Mouse (Mus musculus) mature B cell (primary cell): ENCODE measurements around the gene Olfr524.

Source experiments
- in situ Hi-C: fragments of 300-500 bp; cut with MboI; formaldehyde crosslinking; loops from 2 replicates; pipeline ENCODE4 v1.14.3; 2019

The Olfr524 gene

DNA sequence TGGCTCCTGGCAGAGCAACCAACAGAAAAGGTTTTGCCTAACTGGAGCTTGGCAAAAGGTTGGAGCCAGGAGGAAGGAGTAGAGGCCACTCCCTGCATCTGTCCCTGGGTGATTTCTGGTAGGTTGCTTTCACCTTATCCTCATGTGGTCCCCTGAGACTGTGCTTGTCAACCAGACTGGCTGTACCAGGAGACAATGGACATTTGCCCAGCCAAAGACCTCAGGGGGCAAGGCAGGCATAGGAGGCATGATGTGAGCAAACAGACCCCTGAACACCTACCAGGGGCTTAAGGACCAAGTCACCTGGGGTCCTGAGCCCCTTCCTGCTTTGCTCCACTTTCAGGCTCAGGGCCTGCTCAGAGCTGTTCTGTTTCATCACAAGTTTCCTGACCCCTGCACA is at the start of gene Olfr524:
Gene Olfr524, minus strand, starts transcription at position 101 of the 400 bp plus-strand sequence.
- in situ Hi-C loops = no loop called here

DNA sequence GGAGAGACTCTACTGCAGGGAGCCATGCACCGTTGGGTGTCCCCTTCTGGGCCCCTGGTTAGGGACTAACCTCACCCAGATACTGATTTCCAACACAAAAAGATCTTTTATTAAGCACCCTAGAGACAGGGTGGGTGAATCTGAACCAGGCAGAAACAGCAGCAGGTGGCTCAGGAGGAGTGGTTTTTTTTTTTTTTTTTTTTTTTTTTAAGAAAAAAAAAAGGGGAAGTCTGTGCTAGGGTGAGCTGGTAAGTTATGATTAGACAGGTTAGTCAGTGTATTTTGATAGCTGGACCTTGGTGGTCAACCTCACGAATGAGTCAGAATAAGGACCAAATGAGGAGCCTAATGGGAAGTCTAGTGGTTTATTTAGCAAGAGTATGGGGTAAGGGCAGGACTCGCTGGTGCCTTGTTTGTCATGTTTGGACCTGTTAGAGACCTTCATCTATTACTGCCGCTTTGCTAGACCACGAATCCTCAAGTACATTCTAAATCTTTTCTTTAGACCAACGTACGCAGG is 48.1 kb upstream of the Olfr524 start:
- in situ Hi-C loops = loop anchor here (10.0 kb wide), 1 partner anchor 61 kb away; no protein-coding TSS in a partner anchor

DNA sequence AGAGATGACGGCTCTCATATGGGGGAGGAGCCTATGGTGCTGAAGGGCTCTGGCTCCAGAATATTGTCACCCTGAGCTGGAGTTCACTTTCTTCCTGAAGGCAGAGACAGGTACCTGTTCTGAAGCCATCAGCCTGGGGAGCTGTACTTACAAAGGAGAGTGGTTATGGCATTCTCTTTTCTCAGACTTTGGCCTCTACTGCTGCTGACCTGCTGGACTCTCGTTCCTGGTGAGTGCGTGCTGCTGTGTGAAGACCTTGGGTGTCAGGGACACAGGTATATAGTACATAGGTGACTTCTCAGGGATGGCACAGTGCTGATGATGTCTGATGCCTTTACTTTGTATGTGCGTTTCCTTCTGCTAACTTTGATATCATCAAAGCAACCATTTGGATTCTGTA is 41.5 kb upstream of the Olfr524 start, which contains the start of gene 5830411N06Rik:
Gene 5830411N06Rik, plus strand, starts transcription at position 69 of the 400 bp plus-strand sequence.
- in situ Hi-C loops = no loop called here

DNA sequence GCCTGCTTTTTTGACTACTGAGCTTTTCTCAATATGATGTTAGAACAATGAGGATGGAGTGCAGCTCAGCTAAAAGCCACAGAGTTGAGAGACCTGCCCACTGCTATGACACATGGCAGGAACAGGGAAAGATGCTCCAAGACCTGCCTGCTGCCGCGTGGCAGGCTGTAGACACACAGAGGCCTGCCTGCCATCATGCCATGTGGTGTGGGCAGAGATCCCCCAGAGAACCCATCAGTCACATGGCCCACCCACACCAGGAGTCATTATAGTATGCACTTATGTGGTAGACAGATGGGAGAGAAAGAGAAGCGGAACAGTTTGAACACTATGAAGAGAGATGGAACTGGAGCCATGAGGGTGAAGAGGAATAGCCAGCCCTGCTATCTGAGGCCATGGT is 27.9 kb upstream of the Olfr524 start:
- in situ Hi-C loops = no loop called here

DNA sequence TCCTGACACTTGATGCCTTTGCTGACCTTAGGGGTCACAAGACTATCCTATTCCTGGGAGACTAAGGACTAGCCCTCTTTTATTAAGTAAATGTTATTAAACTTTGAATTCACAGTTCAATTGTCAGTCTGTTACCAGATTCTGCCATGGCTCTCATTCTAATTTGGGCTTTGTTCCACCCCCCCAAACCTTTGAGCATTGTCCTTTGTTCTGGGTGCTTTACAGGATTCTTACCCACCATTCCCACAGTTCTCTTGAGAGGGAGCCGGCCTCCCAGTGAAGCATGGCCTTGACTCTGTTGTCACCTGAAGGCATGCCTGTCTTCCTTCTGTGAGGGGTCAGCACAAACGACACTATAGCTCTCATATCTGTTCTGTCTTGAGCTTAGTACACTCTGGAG is 25.3 kb upstream of the Olfr524 start:
- in situ Hi-C loops = no loop called here

DNA sequence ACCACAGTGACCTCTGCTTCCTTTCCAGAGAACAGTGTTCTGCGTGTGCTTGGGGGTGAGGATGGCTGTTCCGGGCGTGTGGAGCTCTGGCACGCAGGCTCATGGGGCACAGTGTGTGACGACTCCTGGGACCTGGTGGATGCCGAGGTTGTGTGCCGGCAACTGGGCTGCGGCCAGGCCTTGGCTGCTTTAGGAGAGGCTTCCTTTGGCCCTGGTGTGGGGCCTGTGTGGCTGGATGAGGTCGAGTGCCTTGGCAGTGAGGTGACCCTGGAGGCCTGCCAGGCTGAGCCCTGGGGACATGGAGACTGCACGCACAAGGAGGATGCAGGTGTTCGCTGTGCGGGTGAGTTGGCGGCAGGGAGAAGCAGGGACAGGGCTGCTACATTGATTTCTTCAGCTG is 22.7 kb upstream of the Olfr524 start:
- in situ Hi-C loops = no loop called here

DNA sequence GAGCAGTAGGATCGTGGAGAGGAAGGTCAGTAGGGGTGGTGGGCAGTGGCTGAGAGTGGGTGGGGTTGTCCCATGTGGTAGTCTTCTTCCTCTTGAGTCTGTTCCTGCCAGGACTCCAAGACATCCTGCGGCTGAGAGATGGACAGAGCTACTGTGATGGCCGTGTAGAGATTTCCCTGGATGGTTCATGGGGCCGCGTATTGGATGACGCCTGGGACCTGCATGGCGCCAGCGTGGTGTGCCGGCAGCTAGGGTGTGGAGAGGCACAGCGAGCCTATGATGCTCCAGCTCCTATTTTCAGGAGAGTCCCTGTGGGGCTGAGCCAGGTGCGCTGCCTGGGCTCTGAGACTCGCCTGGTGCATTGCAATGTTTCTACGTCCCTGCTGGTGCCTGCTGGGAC is 18.4 kb upstream of the Olfr524 start:
- in situ Hi-C loops = no loop called here

DNA sequence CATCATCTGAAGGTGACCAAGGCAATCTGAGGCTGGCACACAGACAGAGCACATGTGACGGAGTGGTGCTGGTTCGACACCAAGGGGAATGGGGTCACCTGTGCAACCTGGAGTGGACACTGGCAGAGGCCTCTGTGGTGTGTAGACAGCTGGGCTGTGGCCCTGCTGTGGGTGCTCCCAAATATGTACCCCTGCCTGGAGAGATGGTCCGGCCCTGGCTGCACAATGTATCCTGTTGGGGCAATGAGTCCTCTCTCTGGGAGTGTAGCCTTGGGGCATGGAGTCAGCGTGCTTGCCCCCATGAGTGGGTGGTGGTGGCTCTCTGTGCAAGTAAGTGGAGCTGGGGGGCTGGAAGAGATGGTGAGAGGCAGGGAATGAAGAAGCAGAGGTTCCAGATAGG is 14.6 kb upstream of the Olfr524 start:
- in situ Hi-C loops = no loop called here

DNA sequence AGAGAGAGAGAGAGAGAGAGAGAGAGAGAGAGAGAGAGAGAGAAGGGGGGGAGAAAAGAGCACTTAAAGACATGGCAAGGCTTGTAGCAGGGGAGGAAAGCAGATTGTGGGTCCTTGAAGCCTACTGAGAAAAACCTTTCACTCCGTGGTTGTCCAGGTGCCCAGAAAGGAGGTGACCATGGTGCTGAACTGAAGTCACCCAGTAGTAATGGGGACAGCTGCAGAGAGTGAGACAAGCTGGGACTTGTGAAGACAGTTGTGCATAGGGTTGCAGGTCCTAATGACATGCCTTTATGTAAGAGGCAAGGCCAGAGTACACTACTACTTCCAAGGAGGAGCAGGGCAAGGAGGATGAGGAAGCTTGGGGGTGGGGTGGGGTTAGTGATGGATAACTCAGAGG is 13.5 kb upstream of the Olfr524 start:
- in situ Hi-C loops = no loop called here

DNA sequence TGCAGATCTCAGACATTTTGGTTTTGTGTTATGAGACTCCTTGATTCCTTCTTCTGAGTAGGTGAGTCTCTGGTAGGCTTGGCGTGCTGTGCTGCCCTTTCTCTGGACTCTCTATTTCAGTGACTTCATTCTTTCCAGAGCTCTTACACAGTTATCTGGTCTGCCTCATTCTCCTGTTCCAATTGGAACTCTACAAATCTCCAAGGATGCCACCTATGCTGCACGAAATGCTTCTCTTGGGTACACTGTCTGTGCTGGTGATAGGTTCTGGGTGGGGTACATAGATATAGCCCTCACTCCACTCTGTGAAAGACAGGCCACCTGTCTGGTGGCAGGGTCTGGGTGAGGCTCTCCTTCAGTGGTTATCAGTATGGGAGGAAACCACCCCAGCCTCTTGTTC is 12.2 kb upstream of the Olfr524 start, which contains the start of gene Cd163l1:
Gene Cd163l1, plus strand, starts transcription at position 301 of the 400 bp plus-strand sequence.
- in situ Hi-C loops = no loop called here

DNA sequence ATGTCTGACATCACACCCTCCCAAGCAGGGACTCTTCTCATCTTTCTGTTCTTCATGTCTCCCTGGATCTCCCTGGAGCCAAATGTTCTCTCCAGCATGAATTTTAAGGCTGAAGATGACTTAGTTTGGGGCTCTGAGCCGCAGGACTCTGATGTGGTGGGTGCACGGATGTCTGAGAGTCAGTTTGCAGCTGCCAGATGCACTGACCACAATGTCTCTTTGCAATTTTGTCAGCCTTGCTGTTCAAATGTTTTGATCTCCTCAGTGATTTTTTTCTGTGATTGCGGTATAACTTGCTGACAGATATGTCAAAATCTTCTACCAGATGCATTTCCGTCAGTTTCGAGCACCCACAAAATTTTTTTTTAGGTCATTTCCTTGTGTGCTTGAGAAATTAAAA is 8.1 kb upstream of the Olfr524 start:
- in situ Hi-C loops = no loop called here

DNA sequence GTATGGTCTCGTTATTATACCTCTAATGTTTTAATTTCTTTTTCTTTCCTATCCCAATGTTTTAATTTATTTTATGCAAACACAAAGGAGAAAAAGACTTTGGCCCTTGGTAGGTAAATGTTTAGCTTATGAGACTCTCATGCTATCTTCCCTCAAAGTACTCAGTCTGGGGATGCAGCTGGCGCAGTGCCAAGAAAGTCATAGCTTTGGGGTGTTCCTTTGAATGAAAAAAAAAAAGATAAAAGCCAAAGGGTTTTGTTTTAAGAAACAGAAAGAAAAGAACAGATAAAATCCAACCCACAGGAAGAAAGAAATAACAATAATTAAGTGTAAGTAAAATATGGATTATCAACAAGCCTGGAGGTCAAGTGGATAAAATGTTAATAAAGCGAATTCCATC is 2.9 kb upstream of the Olfr524 start:
- in situ Hi-C loops = no loop called here

DNA sequence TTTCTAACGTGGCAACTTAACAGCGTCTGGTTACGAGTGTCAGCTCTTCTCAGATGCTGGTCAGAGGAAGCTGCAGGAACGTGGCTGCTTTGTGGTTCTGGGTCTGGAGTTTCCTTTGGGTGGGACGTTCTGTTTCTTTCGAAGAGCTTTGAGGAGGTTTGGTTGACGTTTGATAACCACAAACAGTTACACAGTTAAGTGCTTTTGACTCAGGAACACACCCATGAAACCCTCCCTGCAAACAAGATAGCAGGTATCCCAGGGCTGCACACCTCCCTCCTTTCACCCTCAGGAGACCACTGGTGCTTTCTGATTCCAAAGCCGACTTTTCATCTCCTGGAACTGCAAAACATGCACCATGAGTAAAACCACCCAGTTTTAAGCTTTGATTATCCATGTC is 2.4 kb upstream of the Olfr524 start:
- in situ Hi-C loops = no loop called here

DNA sequence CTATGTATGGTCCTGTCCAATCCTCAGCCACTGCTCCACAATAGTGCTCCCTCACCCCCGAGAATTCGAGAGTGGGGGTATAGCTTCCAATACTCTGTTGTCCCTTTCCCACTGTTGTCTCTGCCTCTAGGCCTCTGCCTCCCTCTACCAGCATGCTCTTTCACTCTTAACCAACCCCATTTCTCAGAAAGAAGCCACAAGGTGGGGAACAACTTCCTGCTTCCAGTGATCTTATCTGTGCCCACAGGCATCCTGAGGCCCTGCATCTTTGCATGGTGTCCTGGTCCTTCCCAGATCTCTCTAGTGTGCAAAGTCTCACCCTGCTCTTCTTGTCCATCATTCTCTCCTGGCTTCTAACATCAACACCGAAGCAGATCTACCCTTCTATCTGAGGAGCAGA is 1.1 kb upstream of the Olfr524 start:
- in situ Hi-C loops = no loop called here

DNA sequence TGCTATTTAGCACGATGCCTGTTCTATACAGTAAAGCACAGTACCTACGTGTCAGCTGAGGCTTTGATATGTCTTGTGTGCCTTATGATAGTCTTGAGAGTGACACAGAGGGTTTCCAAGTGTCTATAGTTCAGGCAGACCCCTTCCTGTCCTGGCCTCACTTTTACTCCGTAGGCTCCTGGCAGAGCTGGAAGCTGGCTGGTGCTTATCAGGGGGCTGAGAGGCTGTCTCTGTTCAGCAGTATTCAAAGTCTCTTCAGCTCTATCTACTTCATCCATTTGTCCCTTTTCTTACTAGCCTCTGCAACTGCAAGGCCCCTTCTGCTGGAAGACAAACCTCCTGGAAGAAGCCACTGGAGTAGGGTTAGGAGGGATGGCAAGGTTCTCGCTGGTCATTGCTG is 4.7 kb downstream of the Olfr524 start:
- in situ Hi-C loops = no loop called here

DNA sequence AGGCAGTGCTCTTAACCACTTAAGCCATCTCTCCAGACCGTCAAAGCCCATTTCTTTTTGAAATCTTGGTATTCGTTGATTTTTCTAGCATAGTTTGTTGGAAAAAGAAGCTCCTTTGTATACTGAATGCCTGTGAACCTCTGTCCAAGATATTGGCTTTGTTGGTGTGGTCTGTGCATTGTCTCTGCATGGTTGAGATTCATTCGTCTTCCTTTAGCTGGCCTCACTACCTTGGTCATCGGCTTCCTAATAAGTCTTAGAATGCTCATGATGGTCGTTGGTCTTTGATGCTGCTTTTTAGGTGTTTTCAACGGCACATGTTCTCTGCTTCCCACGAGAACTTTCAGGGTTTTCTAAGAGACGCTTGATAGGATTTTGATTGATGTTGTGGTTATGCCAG is 9.8 kb downstream of the Olfr524 start:
- in situ Hi-C loops = no loop called here

DNA sequence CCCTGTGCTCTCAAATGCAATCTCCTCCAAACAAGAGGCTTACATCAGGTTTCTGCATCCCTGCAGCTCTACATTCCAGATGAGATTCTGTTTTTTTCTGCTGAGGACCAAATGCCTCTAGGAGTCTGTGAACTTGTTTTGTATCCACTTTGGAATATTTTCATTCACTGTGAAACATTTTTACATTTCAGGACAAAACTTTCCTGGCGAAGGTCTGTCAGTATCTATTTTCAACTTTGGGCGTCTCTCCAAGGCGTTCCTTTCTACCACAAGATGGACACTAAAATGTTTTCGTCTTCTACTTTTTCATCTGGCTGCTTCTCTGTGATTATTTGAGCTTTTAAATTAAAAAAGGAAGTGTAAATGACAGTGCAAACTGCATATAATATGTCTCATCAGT is 11.7 kb downstream of the Olfr524 start:
- in situ Hi-C loops = no loop called here

DNA sequence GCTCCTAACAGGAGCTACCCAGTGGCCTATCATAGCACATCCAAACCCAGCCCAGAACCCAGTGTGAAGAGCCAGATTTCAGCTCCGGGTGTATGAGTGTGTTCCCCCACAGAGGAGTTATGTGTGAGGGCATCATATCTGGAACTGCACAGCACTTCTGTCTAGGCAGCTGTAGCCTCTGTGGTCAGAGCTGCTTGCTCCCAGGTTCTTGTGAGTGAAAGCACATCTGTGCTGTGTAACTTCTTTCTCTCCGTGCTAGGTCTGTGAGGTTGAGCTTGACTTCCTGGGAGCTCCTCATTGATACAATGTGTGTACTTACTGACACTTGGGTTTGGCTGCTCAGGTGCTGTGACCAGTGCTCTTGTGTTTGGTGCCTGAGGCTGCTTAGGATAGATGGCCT is 12.9 kb downstream of the Olfr524 start:
- in situ Hi-C loops = no loop called here

DNA sequence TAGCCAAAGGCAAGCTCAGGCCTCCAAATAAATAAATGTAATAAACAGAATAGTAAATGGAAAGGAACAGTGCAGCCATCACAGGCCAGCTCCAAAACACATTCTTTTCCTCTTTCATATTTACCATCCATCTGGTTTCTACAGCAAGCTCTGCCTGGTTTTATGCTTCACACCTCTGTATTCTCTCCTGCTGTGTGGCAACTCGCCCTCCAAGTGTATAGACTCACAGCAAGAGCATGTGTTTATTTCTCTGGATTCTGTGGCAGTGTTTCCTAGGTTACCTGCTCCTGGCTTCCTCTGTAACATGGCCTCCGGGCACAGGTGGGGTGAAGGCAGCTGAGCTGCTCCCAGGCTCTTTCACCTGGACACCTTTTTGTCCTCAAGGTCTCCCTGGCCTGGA is 13.3 kb downstream of the Olfr524 start:
- in situ Hi-C loops = no loop called here

DNA sequence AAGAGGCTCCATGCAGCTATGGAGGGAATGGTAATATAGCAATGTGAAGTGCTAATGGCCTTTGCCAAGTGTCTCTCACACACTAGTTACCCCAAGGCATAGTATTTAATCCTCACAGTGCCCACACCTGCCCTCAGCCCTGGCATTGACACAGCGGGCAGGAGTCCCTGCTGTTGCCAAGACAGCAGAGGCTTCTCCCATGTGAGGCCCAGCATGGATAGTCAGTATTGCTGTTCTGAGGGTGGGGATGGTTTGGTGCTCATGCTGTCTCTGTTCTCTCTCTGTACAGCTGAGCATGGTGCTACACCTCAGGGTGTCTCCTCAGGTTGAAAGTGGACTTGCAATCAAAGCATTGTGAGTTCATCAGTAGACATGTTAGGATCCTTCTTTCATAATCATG is 15.3 kb downstream of the Olfr524 start:
- in situ Hi-C loops = no loop called here

DNA sequence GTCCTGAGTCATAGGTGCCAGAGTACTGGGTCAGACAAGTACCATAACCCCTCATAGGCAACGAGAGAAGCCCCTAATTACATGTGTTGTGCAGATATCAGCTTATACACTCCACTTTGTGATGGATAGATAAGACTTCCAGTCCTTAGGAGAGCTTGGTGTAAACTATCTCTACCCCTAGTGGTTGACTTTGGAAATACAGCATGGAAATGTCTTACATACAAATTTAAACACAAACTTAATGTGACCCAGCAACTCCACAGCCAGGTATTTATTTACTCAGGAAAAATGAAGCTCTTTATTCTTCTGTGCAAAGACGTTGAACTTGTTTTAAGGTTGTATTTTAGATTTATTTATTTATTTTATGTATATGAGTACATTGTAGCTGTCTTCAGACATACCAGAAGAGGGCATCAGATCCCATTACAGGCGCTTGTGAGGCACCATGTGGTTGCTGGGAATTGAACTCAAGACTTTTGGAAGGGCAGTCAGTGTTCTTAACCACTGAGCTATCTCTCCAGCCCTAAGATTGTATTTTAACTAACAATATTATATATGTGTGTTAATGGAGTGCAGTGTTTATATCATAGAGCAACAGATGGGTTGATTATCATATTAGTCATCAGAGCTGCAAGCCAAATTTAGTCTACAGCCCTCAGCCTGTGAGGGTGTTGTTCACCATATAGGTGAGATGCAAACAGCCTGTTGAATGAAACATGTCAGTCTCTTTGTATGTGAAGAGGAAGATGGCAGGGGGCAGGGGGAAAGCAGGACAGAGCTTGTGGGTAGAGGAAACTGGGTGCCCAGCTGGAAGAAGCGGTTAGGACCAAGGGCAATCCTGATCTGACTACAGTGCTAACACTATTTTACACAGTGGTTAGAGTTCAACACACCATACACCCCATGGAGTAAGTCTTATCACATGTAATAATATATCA is 17.1 kb downstream of the Olfr524 start:
- in situ Hi-C loops = no loop called here

DNA sequence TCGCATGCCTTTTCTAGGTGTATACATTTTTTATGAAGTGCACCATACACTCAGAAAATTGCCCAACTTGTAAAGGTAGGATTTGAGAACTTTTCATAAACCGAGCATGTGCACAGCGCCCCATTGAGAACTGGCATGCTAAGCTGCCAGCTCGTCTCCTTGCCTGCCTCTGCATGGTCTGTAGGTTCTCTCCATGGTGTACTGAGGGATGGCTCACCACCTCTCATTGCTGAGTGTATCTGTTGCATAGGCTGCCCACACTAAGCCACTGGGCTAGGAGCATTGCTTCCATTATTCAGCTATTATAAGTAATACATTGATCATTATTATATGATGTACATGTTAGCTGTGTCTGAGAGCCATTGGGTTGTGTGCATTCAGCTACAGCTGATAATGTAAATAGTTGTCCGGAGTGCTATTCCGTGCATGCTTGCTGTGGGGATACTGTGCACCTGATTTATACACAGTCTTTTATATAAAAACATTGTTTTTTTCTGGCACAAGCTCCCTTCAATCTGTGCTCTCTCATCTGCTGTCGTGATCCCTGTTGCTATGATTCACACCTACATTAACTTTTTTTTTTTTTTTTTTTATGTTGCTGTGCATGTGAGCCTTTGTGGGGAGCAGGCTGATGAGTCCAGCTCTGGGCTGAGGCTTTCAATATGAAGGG is 17.9 kb downstream of the Olfr524 start:
- in situ Hi-C loops = no loop called here
